Mouse (Mus musculus): ENCODE results near the gene A4galt. TPM values are rescaled to one million over a fixed set of nuclear protein-coding genes. Genes with fewer than 3 reads are reported as not detected.

The A4galt gene
- polyA plus RNA-seq, 2 experiments, result 2.7 to 2.9 TPM

- TF ChIP-seq POLR2A (IDR thresholded peaks at IDR 0.05; ENCODE audit: borderline replicate concordance, extremely low read depth, insufficient read depth, insufficient read length), result no peak
- H3K9me3 ChIP-seq (ENCODE audit: control insufficient read depth, low read length), result 0 out of 2 replicates have a peak, but pooled peaks cover 4% of the 10 kb centered on the region
- WGBS, result 42% methylated on average over 9 of the region's 9 CpGs
- peak overlapping the region; percentile 84 for H3K27ac ChIP-seq (replicated peaks; ENCODE audit: low read depth, low read length)
- peak overlapping the region; percentile 30 for H3K4me2 ChIP-seq (replicated peaks; ENCODE audit: low read depth, low read length, severe bottlenecking)
- H3K4me3 ChIP-seq (replicated peaks; ENCODE audit: low read length), result no peak overlapping the region
- H3K9ac ChIP-seq (ENCODE audit: low read depth, low read length, severe bottlenecking), result no peak overlapping the region
- H3K27me3 ChIP-seq (ENCODE audit: control insufficient read depth, insufficient read depth, low read length), result no peaks in the 10 kb centered on the region
- H3K36me3 ChIP-seq (ENCODE audit: control insufficient read depth, insufficient read depth, low read length), result no peaks in the 10 kb centered on the region
- DNase-seq (ENCODE audit: low spot score) (peak; percentile 67), ATAC-seq (ENCODE audit: low FRiP score, low read depth) (peak; percentile 38)
- H3K4me1 ChIP-seq (ENCODE audit: control insufficient read depth, insufficient read depth, low read length), result peaks cover 26% of the 10 kb centered on the region
Measured at GRCm38 (mm10) chr15:83224136-83224766, 27.3 kb downstream of the A4galt start.

GRCm38 (mm10) chr15:83223208-83223962 is 28.2 kb downstream of the A4galt start:
- 0 out of 2 replicates have a peak overlapping the region, but pooled peaks have one; percentile 8 for H3K9ac ChIP-seq (ENCODE audit: low read depth, low read length, severe bottlenecking)
- peak overlapping the region; percentile 84 for H3K27ac ChIP-seq (replicated peaks; ENCODE audit: low read depth, low read length)
- 0 out of 2 replicates have a peak, but pooled peaks cover 4% of the 10 kb centered on the region for H3K9me3 ChIP-seq (ENCODE audit: control insufficient read depth, low read length)
- no peaks in the 10 kb centered on the region for H3K27me3 ChIP-seq (ENCODE audit: control insufficient read depth, insufficient read depth, low read length)
- H3K4me1 ChIP-seq (ENCODE audit: control insufficient read depth, insufficient read depth, low read length), result peaks cover 26% of the 10 kb centered on the region
- H3K36me3 ChIP-seq (ENCODE audit: control insufficient read depth, insufficient read depth, low read length), result no peaks in the 10 kb centered on the region
- H3K4me2 ChIP-seq (replicated peaks; ENCODE audit: low read depth, low read length, severe bottlenecking), result peak overlapping the region; percentile 30
- no peak for TF ChIP-seq POLR2A (IDR thresholded peaks at IDR 0.05; ENCODE audit: borderline replicate concordance, extremely low read depth, insufficient read depth, insufficient read length)
- DNase-seq (ENCODE audit: low spot score) (peak; percentile 85), ATAC-seq (ENCODE audit: low FRiP score, low read depth) (peak; percentile 94)
- WGBS, result 34% methylated on average over 11 of the region's 11 CpGs
- no peak overlapping the region for H3K4me3 ChIP-seq (replicated peaks; ENCODE audit: low read length)

- no peaks in the 10 kb centered on the region for H3K27me3 ChIP-seq (ENCODE audit: control insufficient read depth, insufficient read depth, low read length)
- H3K36me3 ChIP-seq (ENCODE audit: control insufficient read depth, insufficient read depth, low read length), result no peaks in the 10 kb centered on the region
- H3K27ac ChIP-seq (replicated peaks; ENCODE audit: low read depth, low read length), result no peak overlapping the region
- peaks cover 29% of the 10 kb centered on the region for H3K4me1 ChIP-seq (ENCODE audit: control insufficient read depth, insufficient read depth, low read length)
- TF ChIP-seq POLR2A (IDR thresholded peaks at IDR 0.05; ENCODE audit: borderline replicate concordance, extremely low read depth, insufficient read depth, insufficient read length), result no peak
- WGBS, result 83% methylated on average over 4 of the region's 4 CpGs
- DNase-seq (ENCODE audit: low spot score) (no peak), ATAC-seq (ENCODE audit: low FRiP score, low read depth) (no peak)
- no peak overlapping the region for H3K9ac ChIP-seq (ENCODE audit: low read depth, low read length, severe bottlenecking)
- H3K4me2 ChIP-seq (replicated peaks; ENCODE audit: low read depth, low read length, severe bottlenecking), result no peak overlapping the region
- H3K9me3 ChIP-seq (ENCODE audit: control insufficient read depth, low read length), result 0 out of 2 replicates have a peak, but pooled peaks cover 4% of the 10 kb centered on the region
- no peak overlapping the region for H3K4me3 ChIP-seq (replicated peaks; ENCODE audit: low read length)
Measured at GRCm38 (mm10) chr15:83221721-83222120, 29.9 kb downstream of the A4galt start.

GRCm38 (mm10) chr15:83220368-83221013 is 31.1 kb downstream of the A4galt start:
- H3K27ac ChIP-seq (replicated peaks; ENCODE audit: low read depth, low read length), result no peak overlapping the region
- H3K36me3 ChIP-seq (ENCODE audit: control insufficient read depth, insufficient read depth, low read length), result no peaks in the 10 kb centered on the region
- TF ChIP-seq POLR2A (IDR thresholded peaks at IDR 0.05; ENCODE audit: borderline replicate concordance, extremely low read depth, insufficient read depth, insufficient read length), result no peak
- H3K4me1 ChIP-seq (ENCODE audit: control insufficient read depth, insufficient read depth, low read length), result peaks cover 37% of the 10 kb centered on the region
- H3K4me3 ChIP-seq (replicated peaks; ENCODE audit: low read length), result no peak overlapping the region
- no peak overlapping the region for H3K4me2 ChIP-seq (replicated peaks; ENCODE audit: low read depth, low read length, severe bottlenecking)
- H3K9me3 ChIP-seq (ENCODE audit: control insufficient read depth, low read length), result 0 out of 2 replicates have a peak, but pooled peaks cover 4% of the 10 kb centered on the region
- no peaks in the 10 kb centered on the region for H3K27me3 ChIP-seq (ENCODE audit: control insufficient read depth, insufficient read depth, low read length)
- no peak overlapping the region for H3K9ac ChIP-seq (ENCODE audit: low read depth, low read length, severe bottlenecking)
- ATAC-seq (ENCODE audit: low FRiP score, low read depth) (no peak), DNase-seq (ENCODE audit: low spot score) (no peak)
- 64% methylated on average over 9 of the region's 9 CpGs for WGBS
